Mouse (Mus musculus): ENCODE results near the gene Prph. TPM values are rescaled to one million over a fixed set of nuclear protein-coding genes. Genes with fewer than 3 reads are reported as not detected.
A peak's percentile ranks its signal among the peaks of the same experiment; 100 is the strongest.
"Not testable (repeated sequence)": the region's sequence is repeated elsewhere in the genome, so short reads cannot be mapped to it uniquely, and the experiment has no call there.

Prph gene
- polyA plus RNA-seq, 1 experiment = not detected

- no peak overlapping the region for H3K4me3 ChIP-seq (ENCODE audit: insufficient read depth, low read depth, low read length)
- 72% methylated on average over 26 of the region's 26 CpGs for WGBS
Measured at GRCm38 (mm10) chr15:99039996-99040919, 14.7 kb upstream of the Prph start.

GRCm38 (mm10) chr15:99040920-99041856 is 13.8 kb upstream of the Prph start:
- TF ChIP-seq CTCF (IDR thresholded peaks at IDR 0.05; ENCODE audit: insufficient read depth, low read depth, low read length) = no peak
- WGBS = 24% methylated on average over 21 of the region's 21 CpGs
- H3K4me3 ChIP-seq (ENCODE audit: insufficient read depth, low read depth, low read length) = no peak overlapping the region

More at GRCm38 (mm10) chr15:99039996-99040919, 14.7 kb upstream of the Prph start:
- no peak for TF ChIP-seq CTCF (IDR thresholded peaks at IDR 0.05; ENCODE audit: insufficient read depth, low read depth, low read length)
- no peak for TF ChIP-seq POLR2A (IDR thresholded peaks at IDR 0.05; ENCODE audit: insufficient read depth, low read depth, low read length)
- Histone ChIP-seq H3K27ac (ENCODE audit: insufficient read depth, low read depth, low read length) (no peak overlapping the region), H3K4me1 (ENCODE audit: control insufficient read depth, insufficient read depth, low read length) (peaks cover 7% of the 10 kb centered on the region)

GRCm38 (mm10) chr15:99042334-99042733 is 12.6 kb upstream of the Prph start:
- H3K27ac ChIP-seq (ENCODE audit: insufficient read depth, low read depth, low read length) = no peak overlapping the region
- H3K4me3 ChIP-seq (ENCODE audit: insufficient read depth, low read depth, low read length) = no peak overlapping the region
- 90% methylated on average over 5 of the region's 5 CpGs for WGBS
- peaks cover 10% of the 10 kb centered on the region for H3K4me1 ChIP-seq (ENCODE audit: control insufficient read depth, insufficient read depth, low read length)
- TF ChIP-seq CTCF (IDR thresholded peaks at IDR 0.05; ENCODE audit: insufficient read depth, low read depth, low read length) = no peak
- no peak for TF ChIP-seq POLR2A (IDR thresholded peaks at IDR 0.05; ENCODE audit: insufficient read depth, low read depth, low read length)

More at GRCm38 (mm10) chr15:99040920-99041856, 13.8 kb upstream of the Prph start:
- H3K27ac ChIP-seq (ENCODE audit: insufficient read depth, low read depth, low read length) = no peak overlapping the region
- peaks cover 7% of the 10 kb centered on the region for H3K4me1 ChIP-seq (ENCODE audit: control insufficient read depth, insufficient read depth, low read length)

GRCm38 (mm10) chr15:99044854-99045253 is 10.1 kb upstream of the Prph start:
- TF ChIP-seq CTCF (IDR thresholded peaks at IDR 0.05; ENCODE audit: insufficient read depth, low read depth, low read length) (no peak), POLR2A (IDR thresholded peaks at IDR 0.05; ENCODE audit: insufficient read depth, low read depth, low read length) (no peak)
- 55% methylated on average over 3 of the region's 3 CpGs for WGBS
- Histone ChIP-seq H3K27ac (ENCODE audit: insufficient read depth, low read depth, low read length) (no peak overlapping the region), H3K4me3 (ENCODE audit: insufficient read depth, low read depth, low read length) (no peak overlapping the region), H3K4me1 (ENCODE audit: control insufficient read depth, insufficient read depth, low read length) (peaks cover 10% of the 10 kb centered on the region)

- 77% methylated on average over 6 of the region's 6 CpGs for WGBS
- not testable (repeated sequence) for H3K4me3 ChIP-seq (ENCODE audit: insufficient read depth, low read depth, low read length); H3K4me1 ChIP-seq (ENCODE audit: control insufficient read depth, insufficient read depth, low read length); H3K27ac ChIP-seq (ENCODE audit: insufficient read depth, low read depth, low read length)
Measured at GRCm38 (mm10) chr15:99045734-99046133, 9.2 kb upstream of the Prph start.

- 37% methylated on average over 13 of the region's 13 CpGs for WGBS
Measured at GRCm38 (mm10) chr15:99049473-99050253, 5.3 kb upstream of the Prph start.

GRCm38 (mm10) chr15:99053373-99053772 is 1.6 kb upstream of the Prph start:
- no peak for TF ChIP-seq CTCF (IDR thresholded peaks at IDR 0.05; ENCODE audit: insufficient read depth, low read depth, low read length)
- TF ChIP-seq POLR2A (IDR thresholded peaks at IDR 0.05; ENCODE audit: insufficient read depth, low read depth, low read length) = no peak
- Histone ChIP-seq H3K27ac (ENCODE audit: insufficient read depth, low read depth, low read length) (no peak overlapping the region), H3K4me1 (ENCODE audit: control insufficient read depth, insufficient read depth, low read length) (peaks cover 22% of the 10 kb centered on the region), H3K4me3 (ENCODE audit: insufficient read depth, low read depth, low read length) (no peak overlapping the region)
- WGBS = 44% methylated on average over 9 of the region's 9 CpGs

More at GRCm38 (mm10) chr15:99049473-99050253, 5.3 kb upstream of the Prph start:
- TF ChIP-seq CTCF (IDR thresholded peaks at IDR 0.05; ENCODE audit: insufficient read depth, low read depth, low read length) (peak; percentile 67; the same call in 1 of the 2 replicates), POLR2A (IDR thresholded peaks at IDR 0.05; ENCODE audit: insufficient read depth, low read depth, low read length) (no peak)
- H3K4me3 ChIP-seq (ENCODE audit: insufficient read depth, low read depth, low read length) = no peak overlapping the region
- H3K4me1 ChIP-seq (ENCODE audit: control insufficient read depth, insufficient read depth, low read length) = peaks cover 7% of the 10 kb centered on the region; the same call in 1 of the 2 replicates
- H3K27ac ChIP-seq (ENCODE audit: insufficient read depth, low read depth, low read length) = no peak overlapping the region

GRCm38 (mm10) chr15:99055511-99055961 is 562 bp downstream of the Prph start:
- no peak overlapping the region for H3K27ac ChIP-seq (ENCODE audit: insufficient read depth, low read depth, low read length)
- H3K4me3 ChIP-seq (ENCODE audit: insufficient read depth, low read depth, low read length) = peak overlapping the region; percentile 8
- H3K4me1 ChIP-seq (ENCODE audit: control insufficient read depth, insufficient read depth, low read length) = peaks cover 22% of the 10 kb centered on the region
- under 1% methylated on average over 37 of the region's 37 CpGs for WGBS
- TF ChIP-seq CTCF (IDR thresholded peaks at IDR 0.05; ENCODE audit: insufficient read depth, low read depth, low read length) = no peak
- no peak for TF ChIP-seq POLR2A (IDR thresholded peaks at IDR 0.05; ENCODE audit: insufficient read depth, low read depth, low read length)

All from olfactory bulb, adult 2 months (tissue).